Mouse (Mus musculus) heart, postnatal 14 days (tissue): ENCODE measurements around the gene Tap2. TPM values are rescaled to one million over a fixed set of nuclear protein-coding genes. Genes with fewer than 3 reads are reported as not detected.
A peak's percentile ranks its signal among the peaks of the same experiment; 100 is the strongest.

ENCODE experiments used
- DNase-seq, 2 experiments: peaks; one replicate each; pipeline ENCODE4 v3.0.0; 2021 to 2022
- intact Hi-C: fragments of 180-260 bp; cut with DNase I; formaldehyde crosslinking; loops from one replicate; pipeline ENCODE4 v1.15.1; 2025
- total RNA-seq, 2 experiments: library from RNA; stranded (reverse); gene quantifications; 2 replicates each; pipeline ENCODE4 v1.2.3; 2021

Tap2 gene
- total RNA-seq, 2 experiments from 2014 or later = 18.9 to 20.7 TPM

DNA sequence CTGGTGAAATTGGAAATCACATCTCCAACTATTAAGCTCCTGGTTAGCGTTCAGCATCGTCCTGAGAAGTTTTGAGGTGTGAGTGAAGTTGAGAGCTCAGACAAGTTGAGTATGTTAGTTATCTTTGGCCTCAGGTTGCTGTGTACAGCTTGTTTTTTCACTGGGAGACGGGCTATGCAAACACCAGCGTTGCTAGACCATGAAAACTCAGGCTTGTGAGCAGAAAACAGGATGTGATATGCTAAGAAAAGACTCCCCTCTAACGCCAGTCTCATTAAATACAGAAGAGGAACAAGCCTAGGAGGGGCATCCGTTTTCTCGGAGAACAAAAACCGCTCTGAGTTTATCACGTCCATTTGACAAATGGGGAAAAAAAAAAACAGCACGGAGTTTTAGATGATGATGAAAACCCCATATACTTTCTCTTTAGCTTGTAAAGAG, 36.3 kb downstream of the Tap2 start:
- DNase-seq = no peak
- intact Hi-C loops = loop anchor here (5.0 to 10.0 kb wide), 2 partner anchors 37 to 135 kb away; partner anchors contain the start of gene Tap2

- intact Hi-C loops = no loop called here
- DNase-seq = no peak
Measured at GRCm38 (mm10) chr17:34240366-34240765, 37.0 kb downstream of the Tap2 start.

DNA sequence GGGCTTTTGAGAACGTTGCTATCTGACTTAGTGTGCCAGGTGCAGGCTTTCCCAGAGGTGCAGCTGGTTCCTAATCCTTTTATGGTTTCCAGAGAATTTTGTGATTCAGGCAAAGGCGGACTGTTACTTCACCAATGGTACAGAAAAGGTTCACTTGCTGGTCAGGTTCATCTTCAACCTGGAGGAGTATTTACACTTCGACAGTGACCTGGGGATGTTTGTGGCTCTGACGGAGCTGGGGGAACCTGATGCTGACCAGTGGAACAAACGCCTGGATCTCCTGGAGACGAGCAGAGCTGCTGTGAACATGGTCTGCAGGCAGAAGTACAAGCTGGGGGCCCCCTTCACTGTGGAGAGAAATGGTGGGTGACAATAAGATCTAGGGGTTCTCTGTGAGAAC, 37.6 kb downstream of the Tap2 start:
- no peak for DNase-seq
- intact Hi-C loops = no loop called here

GRCm38 (mm10) chr17:34244656-34245055, 41.3 kb downstream of the Tap2 start:
- intact Hi-C loops = no loop called here
- no peak for DNase-seq

DNA sequence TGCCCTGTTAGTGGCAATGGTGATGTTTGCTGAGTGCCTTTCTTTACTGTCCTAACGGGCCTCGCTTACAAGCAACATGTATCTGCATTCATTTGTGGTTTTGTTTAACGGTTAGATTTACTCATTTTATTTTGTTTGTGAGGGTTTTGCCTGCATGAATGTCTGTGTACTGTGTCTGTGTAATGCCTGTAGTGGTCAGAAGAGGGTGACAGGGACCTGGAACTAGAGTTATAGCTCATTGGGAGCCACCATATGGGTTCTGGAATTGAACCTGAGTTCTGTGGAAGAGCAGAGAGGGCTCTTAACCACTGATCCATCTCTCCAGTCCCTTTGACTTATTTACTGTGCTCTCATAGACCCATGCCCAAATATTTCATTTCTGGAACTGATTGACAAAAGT, 43.7 kb downstream of the Tap2 start:
- intact Hi-C loops = no loop called here
- DNase-seq = no peak

DNA sequence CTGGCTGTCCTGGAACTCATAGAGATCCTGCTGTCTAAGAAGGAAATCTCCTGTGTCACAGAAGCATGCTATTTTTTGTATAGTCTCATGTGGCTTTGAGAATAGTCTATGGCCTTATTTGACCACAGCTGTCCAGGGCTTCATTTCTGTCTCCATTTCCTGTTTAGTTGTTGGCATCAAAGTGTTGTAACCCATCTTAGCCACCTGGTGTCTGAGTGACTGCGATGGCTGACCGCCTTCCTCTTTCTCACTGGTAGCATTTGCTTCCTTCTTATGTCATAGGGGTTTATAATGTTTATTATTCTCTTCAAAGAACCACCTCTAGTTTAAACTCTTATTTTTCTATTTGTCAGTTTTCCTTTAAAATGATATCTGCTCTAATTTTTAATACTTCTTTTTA, 45.4 kb downstream of the Tap2 start:
- DNase-seq = no peak
- intact Hi-C loops = no loop called here

DNA sequence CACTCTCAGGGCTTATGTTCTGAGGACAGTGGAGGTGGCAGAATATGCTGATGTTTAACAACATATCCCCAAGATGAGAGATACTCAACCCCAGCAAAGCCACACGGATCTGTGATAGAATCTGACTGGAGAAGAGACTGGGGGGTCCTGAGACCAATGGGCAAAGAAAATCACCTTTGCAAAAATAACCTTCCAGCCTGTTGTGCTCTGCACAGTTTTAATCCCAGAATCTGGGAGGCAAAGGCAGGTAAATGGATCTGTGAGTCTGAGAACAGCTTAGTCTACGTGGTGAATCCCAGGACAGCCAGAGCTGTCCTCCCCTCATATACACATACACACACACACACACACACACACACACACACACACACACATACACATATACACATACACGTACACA, 46.0 kb downstream of the Tap2 start:
- intact Hi-C loops = no loop called here
- no peak for DNase-seq

DNA sequence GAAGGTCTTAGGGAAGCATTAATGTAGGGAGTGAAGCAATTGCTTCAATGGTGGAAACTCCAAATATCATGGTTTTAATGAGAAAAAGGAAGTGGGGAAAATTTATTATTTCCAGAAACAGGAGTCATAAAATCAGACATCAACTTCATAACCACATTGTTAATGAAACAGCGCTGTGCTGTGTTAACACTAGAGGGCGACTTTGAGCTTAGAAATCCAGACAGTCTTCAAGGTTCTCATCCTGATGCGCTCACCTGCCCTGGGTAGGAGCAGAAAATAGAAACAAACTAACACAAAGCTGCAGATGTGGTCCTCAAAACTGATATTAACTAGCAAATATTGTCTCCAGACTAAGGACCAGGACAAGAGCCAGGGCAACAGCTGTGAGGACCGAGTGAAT, 46.6 kb downstream of the Tap2 start:
- peak in 1 of 2 experiments; percentile 58 for DNase-seq
- intact Hi-C loops = loop anchor here (1.0 to 2.0 kb wide), 2 partner anchors 63 to 99 kb away; no protein-coding TSS in a partner anchor

DNA sequence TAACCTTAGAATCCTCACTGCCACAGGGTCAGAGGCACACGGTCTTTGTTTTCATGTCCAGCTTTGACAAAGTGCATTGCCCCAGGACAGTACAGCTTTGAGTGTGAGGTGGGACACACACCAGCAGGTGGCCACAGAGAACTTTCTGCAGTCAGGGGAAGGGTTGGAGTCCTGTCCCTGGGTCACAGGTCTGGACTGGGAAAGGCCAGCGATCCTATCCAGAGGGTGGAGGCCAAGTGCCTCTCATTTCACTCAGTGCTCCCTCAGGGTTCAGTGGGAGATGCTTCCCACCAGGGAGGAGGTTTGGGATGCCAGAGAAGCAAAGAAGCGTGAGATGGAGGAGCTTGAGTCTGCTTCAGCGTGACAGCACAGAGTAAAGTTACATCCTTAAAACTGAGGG, 48.3 kb downstream of the Tap2 start:
- DNase-seq = no peak
- intact Hi-C loops = loop anchor here (2.0 kb wide), 1 partner anchor 97 kb away; no protein-coding TSS in a partner anchor

GRCm38 (mm10) chr17:34256501-34256900, 53.2 kb downstream of the Tap2 start:
- intact Hi-C loops = no loop called here
- DNase-seq = no peak

GRCm38 (mm10) chr17:34257594-34258375, 54.5 kb downstream of the Tap2 start, which contains the start of gene H2-Ab1:
TSS of gene H2-Ab1 (plus strand) at chr17:34257689.
- intact Hi-C loops = no loop called here

DNA sequence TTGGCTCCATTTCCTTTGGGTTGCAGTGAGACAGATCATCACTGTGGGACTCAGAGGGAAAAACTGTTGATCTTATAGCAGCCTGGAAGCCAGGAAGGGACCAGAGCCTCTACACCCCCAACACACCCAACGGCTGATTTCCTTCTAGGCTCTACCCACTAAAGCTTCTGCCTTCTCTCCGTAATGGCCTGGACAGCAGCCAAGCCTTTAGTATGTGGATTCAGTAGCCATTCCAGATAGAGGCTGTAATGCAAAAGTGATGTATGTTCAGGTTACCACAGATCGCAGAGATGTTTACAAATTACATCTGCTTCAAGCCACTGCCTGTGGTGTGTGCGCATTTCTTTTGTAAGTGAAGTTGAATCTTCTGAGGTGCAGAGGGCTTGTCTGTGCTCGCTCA, 57.2 kb downstream of the Tap2 start:
- DNase-seq = no peak
- intact Hi-C loops = no loop called here

More at GRCm38 (mm10) chr17:34257594-34258375, 54.5 kb downstream of the Tap2 start, which contains the start of gene H2-Ab1:
- peak; percentile 79 to 85 for DNase-seq

DNA sequence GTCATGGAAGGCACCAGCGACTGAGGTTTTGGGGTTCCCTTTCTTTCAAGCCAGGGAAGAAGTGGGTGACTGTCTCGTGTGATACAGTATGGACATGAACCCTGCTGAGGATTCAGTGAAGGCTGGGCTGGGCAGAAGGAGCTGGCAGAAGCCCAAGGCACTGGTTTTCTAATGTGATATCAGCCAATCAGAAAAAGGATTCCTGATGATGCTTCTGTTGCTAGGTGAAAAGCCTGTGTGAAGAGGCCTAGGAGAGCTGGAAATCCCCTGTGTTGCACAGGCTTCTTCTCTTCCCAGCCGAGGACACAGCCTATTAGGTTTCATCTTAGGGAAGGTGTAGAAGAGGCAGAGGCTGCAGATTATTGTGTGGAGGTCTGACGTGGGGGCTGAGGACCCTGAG, 58.2 kb downstream of the Tap2 start:
- peak; percentile 61 to 76 for DNase-seq

DNA sequence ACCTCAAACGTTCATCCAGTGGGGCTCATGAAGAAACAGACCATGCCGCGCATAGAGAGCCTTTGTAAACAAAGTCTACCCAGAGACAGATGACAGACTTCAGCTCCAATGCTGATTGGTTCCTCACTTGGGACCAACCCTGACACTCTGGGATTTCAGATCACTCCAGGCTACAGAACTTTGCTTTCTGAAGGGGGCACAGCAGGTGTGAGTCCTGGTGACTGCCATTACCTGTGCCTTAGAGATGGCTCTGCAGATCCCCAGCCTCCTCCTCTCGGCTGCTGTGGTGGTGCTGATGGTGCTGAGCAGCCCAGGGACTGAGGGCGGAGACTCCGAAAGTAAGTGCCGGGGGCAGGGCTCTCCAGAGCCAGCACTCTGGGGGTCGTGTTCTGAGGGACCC, 59.7 kb downstream of the Tap2 start:
- intact Hi-C loops = no loop called here
- peak; percentile 60 to 80 for DNase-seq

More for the DNA sequence above, 58.2 kb downstream of the Tap2 start:
- intact Hi-C loops = no loop called here

DNA sequence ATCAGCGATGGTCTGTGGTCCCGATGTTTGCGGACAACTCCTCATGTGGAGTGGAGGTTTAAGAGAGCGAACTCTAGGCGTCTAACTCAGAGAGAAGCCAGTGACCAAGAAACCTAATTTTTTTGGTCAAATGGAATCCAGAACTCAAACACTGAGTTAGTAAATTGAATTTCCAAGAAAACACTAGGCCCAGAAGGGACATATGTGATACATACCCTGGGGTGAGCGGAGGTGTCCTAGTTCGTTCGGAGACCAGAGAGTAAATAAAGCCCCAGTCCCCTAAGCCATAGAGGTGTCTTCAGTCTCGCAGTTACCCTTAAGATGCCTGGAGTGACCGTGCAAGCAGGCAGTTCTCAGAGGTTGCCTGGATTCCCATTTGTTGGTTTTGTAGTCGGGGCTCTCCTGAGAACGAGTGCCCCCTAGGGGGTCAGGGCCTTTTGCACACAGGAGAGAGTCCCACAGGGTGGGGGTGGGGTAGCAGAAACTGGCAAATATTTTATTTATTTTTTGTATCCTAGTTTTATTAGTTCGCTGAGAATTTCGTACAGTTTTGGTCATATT, 60.6 kb downstream of the Tap2 start:
- no peak for DNase-seq
- intact Hi-C loops = no loop called here

GRCm38 (mm10) chr17:34264452-34265351, 61.4 kb downstream of the Tap2 start:
- peak in 1 of 2 experiments; percentile 21 for DNase-seq
- intact Hi-C loops = no loop called here

Other genes starting within 250 kb of the Tap2 start
- gene Vps52, start 247.7 kb upstream of the Tap2 start, total RNA-seq = 10 to 100 TPM; 35.0 to 37.8 TPM
- 100 to 1,000 TPM; 417 to 479 TPM for gene Rps18, start 247.5 kb upstream of the Tap2 start, total RNA-seq
- 10 to 100 TPM; 56.5 to 61.2 TPM for gene H2-K1, start 203.2 kb upstream of the Tap2 start, total RNA-seq
- gene Ring1, start 178.8 kb upstream of the Tap2 start, total RNA-seq = 10 to 100 TPM; 12.2 to 14.6 TPM
- 10 to 100 TPM; 80.6 to 88.2 TPM for gene H2-Ke6, start 175.5 kb upstream of the Tap2 start, total RNA-seq
- gene Slc39a7, start 171.8 kb upstream of the Tap2 start, total RNA-seq = 10 to 100 TPM; 63.2 to 63.3 TPM
- gene Rxrb, start 171.7 kb upstream of the Tap2 start, total RNA-seq = 10 to 100 TPM; 41.9 to 44.7 TPM
- 1 to 10 TPM; 1.5 to 2.7 TPM for gene Col11a2, start 164.1 kb upstream of the Tap2 start, total RNA-seq
- gene H2-Oa, start 111.2 kb upstream of the Tap2 start, total RNA-seq = under 1 TPM; 0.33 to 0.54 TPM
- 1 to 10 TPM; 3.5 to 4.0 TPM for gene H2-DMa, start 84.0 kb upstream of the Tap2 start, total RNA-seq
- gene Brd2, start 80.9 kb upstream of the Tap2 start, total RNA-seq = 10 to 100 TPM; 93.2 to 99.4 TPM
- 1 to 10 TPM in 1 of 2 experiments, under 1 TPM in 1; 0.96 to 1.6 TPM for gene H2-DMb2, start 60.2 kb upstream of the Tap2 start, total RNA-seq
- 1 to 10 TPM; 1.4 to 1.8 TPM for gene H2-DMb1, start 50.5 kb upstream of the Tap2 start, total RNA-seq
- 1 to 10 TPM; 5.4 to 5.5 TPM for gene Tap1, start 16.0 kb upstream of the Tap2 start, total RNA-seq
- 1 to 10 TPM; 6.5 to 7.2 TPM for gene Psmb9, start 15.8 kb upstream of the Tap2 start, total RNA-seq
- 10 to 100 TPM in 1 of 2 experiments, 1 to 10 TPM in 1; 8.9 to 13.0 TPM for gene Psmb8, start 5.8 kb upstream of the Tap2 start, total RNA-seq
- gene H2-Ob, start 35.4 kb downstream of the Tap2 start, total RNA-seq = under 1 TPM; 0.88 TPM
- 10 to 100 TPM in 1 of 2 experiments, 1 to 10 TPM in 1; 6.6 to 12.7 TPM for gene H2-Ab1, start 54.2 kb downstream of the Tap2 start, total RNA-seq
- 10 to 100 TPM in 1 of 2 experiments, 1 to 10 TPM in 1; 7.0 to 13.1 TPM for gene H2-Aa, start 84.3 kb downstream of the Tap2 start, total RNA-seq
- gene H2-Eb1, start 102.3 kb downstream of the Tap2 start, total RNA-seq = 10 to 100 TPM in 1 of 2 experiments, 1 to 10 TPM in 1; 5.8 to 11.8 TPM
- gene H2-Eb2, start 122.1 kb downstream of the Tap2 start, total RNA-seq = under 1 TPM in 1 of 2 experiments, not detected in 1; 0.10 TPM
- under 1 TPM; 0.27 to 0.33 TPM for gene Btnl2, start 151.3 kb downstream of the Tap2 start, total RNA-seq
- not detected for gene Btnl1, start 173.6 kb downstream of the Tap2 start, total RNA-seq
- gene BC051142, start 195.3 kb downstream of the Tap2 start, total RNA-seq = under 1 TPM in 1 of 2 experiments, not detected in 1; 0.24 TPM